Mouse (Mus musculus) heart, embryonic 14.5 days (tissue): ENCODE measurements around the gene Setd5. TPM values are rescaled to one million over a fixed set of nuclear protein-coding genes. Genes with fewer than 3 reads are reported as not detected.

ENCODE experiments used
- ATAC-seq: fragments of 200-750 bp; cut with Nextera tagmentation; 2 replicates; pipeline ENCODE4 v1.8.0; 2017; ENCODE audit warnings: low read depth, moderate TSS enrichment; ENCODE audit not compliant: insufficient number of reproducible peaks, insufficient read depth, low FRiP score
- H3K27ac ChIP-seq, 2 experiments: fragments of 200-500 bp in 1 of 2; fragments of 300-500 bp in 1 of 2; sonication (generic) in 1 of 2; replicated peaks in 1 of 2; 2 replicates each; pipeline ENCODE4 v1.5.1; 2012 to 2014; ENCODE audit warnings: low read depth in 2 of 2, low read length in 2 of 2, control low read depth in 1 of 2, mild to moderate bottlenecking in 1 of 2, mixed read lengths in 1 of 2; ENCODE audit not compliant: control insufficient read depth in 1 of 2, insufficient read depth in 1 of 2
- H3K27me3 ChIP-seq: fragments of 300-500 bp; sonication (generic); 2 replicates; pipeline ENCODE4 v1.6.1; 2014; ENCODE audit warnings: mild to moderate bottlenecking, low read length, control low read depth; ENCODE audit not compliant: control insufficient read depth, insufficient read depth
- H3K36me3 ChIP-seq: fragments of 300-500 bp; sonication (generic); 2 replicates; pipeline ENCODE4 v1.6.1; 2014; ENCODE audit warnings: mild to moderate bottlenecking, control low read depth, low read length, mixed read lengths; ENCODE audit not compliant: control insufficient read depth, insufficient read depth
- H3K4me1 ChIP-seq, 2 experiments: fragments of 200-500 bp in 1 of 2; fragments of 300-500 bp in 1 of 2; sonication (generic) in 1 of 2; 2 replicates each; pipeline ENCODE4 v1.6.1; 2012 to 2014; ENCODE audit warnings: low read length in 2 of 2, control low read depth in 1 of 2, mixed read lengths in 1 of 2; ENCODE audit not compliant: control insufficient read depth in 2 of 2, insufficient read depth in 2 of 2
- H3K4me2 ChIP-seq: fragments of 300-500 bp; sonication (generic); 2 replicates; pipeline ENCODE4 v1.6.1; 2014; ENCODE audit warnings: mild to moderate bottlenecking, low read length
- H3K4me3 ChIP-seq, 2 experiments: fragments of 200-500 bp in 1 of 2; fragments of 300-500 bp in 1 of 2; sonication (generic) in 1 of 2; 2 replicates each; pipeline ENCODE4 v1.5.1; 2012 to 2014; ENCODE audit warnings: low read length in 2 of 2, mild to moderate bottlenecking in 2 of 2, control low read depth in 1 of 2, low read depth in 1 of 2, moderate library complexity in 1 of 2; ENCODE audit not compliant: control insufficient read depth in 1 of 2, insufficient read depth in 1 of 2
- H3K9ac ChIP-seq: fragments of 300-500 bp; sonication (generic); 2 replicates; pipeline ENCODE4 v1.6.1; 2014; ENCODE audit warnings: mild to moderate bottlenecking, low read length
- H3K9me3 ChIP-seq: fragments of 300-500 bp; sonication (generic); 2 replicates; pipeline ENCODE4 v1.6.1; 2016; ENCODE audit warnings: low read length, control low read depth; ENCODE audit not compliant: control insufficient read depth
- WGBS: fragments of 180-500 bp; shearing (Covaris S2); extraction: QIAGEN DNeasy Blood & Tissue Kit; methylation state at CpG from one replicate; pipeline ENCODE4 v1.1.7; 2014; 5-methylcytosine and 5-hydroxymethylcytosine counted together
- polyA plus RNA-seq: library from polyadenylated mRNA; unstranded; fragments of >200 nt; fragmentation: Nextera tagmentation; extraction: Ambion mirVana; gene quantifications from 2 replicates; pipeline ENCODE4 v1.2.1, GENCODE M21; 2014

Setd5 gene
- polyA plus RNA-seq, 1 experiment from 2014 or later = 59.1 TPM

DNA sequence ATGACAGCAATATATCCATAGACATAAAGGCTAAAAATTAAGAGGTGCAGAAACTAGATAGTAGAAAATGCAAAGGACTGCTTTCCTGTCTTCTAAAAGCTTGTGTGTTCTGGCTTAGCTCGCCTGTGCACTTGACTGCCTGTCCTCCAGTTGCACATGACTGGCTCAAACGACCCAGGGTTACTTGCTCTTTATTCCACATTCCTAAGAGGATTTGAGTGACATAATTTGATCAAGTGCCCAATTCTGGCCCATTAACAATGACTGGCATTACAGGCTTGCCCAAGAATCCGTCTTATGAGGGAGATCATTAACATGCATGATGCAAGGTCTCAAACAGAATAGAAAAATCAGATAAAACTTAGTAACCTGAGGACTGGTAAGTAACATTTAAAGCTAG, 14.9 kb upstream of the Setd5 start:
- Histone ChIP-seq H3K9ac (no peak overlapping the region), H3K36me3 (peaks cover 97% of the 10 kb centered on the region), H3K4me2 (no peak overlapping the region), H3K9me3 (no peaks in the 10 kb centered on the region), H3K27me3 (no peaks in the 10 kb centered on the region), H3K27ac (no peak overlapping the region), H3K4me1 (peaks cover 0 to 5% of the 10 kb centered on the region in 2 experiments; a peak in 1 of 4 replicates), H3K4me3 (no peak overlapping the region)
- WGBS = 53% methylated on average over 3 of the region's 3 CpGs
- no peak for ATAC-seq

DNA sequence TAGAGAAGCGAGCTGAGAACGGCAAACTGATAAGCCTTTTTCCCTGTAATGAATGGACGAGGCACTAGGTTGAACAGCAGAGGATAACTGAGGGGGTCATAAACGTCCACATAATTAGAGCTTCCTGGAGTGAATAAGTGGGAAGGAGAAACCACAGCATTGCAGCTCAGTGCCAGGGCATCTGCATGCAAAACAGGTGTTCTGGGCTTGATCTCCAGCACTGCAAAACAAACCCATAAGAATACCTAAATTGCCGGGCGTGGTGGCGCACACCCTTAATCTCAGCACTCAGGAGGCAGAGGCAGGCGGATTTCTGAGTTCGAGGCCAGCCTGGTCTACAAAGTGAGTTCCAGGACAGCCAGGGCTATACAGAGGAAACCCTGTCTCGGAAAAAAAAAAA, 13.8 kb upstream of the Setd5 start:
- Histone ChIP-seq H3K4me3 (no peak overlapping the region), H3K9me3 (no peaks in the 10 kb centered on the region), H3K27ac (no peak overlapping the region), H3K27me3 (no peaks in the 10 kb centered on the region), H3K4me2 (no peak overlapping the region), H3K36me3 (peaks cover 97% of the 10 kb centered on the region), H3K9ac (no peak overlapping the region), H3K4me1 (peaks cover 0 to 5% of the 10 kb centered on the region in 2 experiments; a peak in 1 of 4 replicates)
- 78% methylated on average over 10 of the region's 10 CpGs for WGBS
- ATAC-seq = no peak

DNA sequence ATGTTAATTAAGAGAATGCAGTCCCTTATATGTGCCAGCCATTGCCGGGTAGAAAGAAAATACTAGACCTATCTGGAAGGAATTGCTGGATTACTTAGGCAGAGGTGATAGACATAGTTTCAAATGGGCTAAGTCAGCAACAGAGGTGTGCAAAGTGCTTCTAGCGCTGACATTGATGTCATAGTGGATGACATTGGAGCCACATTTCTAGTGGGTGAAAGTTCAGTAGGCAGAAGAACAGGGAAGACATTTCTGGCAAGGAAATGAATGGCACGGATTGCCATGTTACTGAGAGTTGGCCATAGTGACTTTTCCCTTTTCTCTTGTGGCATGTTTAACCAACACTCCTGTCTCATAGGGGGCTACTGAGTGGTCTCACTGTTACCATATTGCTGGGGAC, 12.0 kb upstream of the Setd5 start:
- ATAC-seq = no peak
- H3K4me3 ChIP-seq = no peak overlapping the region
- peaks cover 0 to 5% of the 10 kb centered on the region in 2 experiments; a peak in 1 of 4 replicates for H3K4me1 ChIP-seq
- H3K9me3 ChIP-seq = no peaks in the 10 kb centered on the region
- 89% methylated on average over 3 of the region's 3 CpGs for WGBS
- H3K27ac ChIP-seq = no peak overlapping the region
- no peak overlapping the region for H3K4me2 ChIP-seq
- H3K27me3 ChIP-seq = no peaks in the 10 kb centered on the region
- H3K9ac ChIP-seq = no peak overlapping the region
- H3K36me3 ChIP-seq = peaks cover 98% of the 10 kb centered on the region

DNA sequence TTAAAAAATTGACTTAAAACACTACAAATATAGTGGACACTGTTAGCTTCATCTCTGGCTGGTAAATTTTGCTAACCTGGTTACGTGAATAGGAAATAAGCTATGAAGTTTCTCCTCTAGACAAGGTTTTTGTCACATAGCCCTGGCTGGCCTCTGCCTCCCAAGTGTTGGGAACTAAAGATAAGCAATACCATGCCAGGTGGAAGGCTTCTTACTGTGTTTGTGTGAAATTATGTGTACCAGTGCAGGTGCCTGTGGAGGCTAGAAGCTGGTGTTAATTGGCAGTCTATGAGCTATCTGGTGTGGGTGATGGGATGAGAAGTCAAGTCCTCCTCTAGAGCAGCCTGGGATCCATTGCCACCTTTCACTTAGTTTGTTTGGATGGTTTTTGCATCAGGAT, 8.0 kb upstream of the Setd5 start:
- no peak for ATAC-seq

DNA sequence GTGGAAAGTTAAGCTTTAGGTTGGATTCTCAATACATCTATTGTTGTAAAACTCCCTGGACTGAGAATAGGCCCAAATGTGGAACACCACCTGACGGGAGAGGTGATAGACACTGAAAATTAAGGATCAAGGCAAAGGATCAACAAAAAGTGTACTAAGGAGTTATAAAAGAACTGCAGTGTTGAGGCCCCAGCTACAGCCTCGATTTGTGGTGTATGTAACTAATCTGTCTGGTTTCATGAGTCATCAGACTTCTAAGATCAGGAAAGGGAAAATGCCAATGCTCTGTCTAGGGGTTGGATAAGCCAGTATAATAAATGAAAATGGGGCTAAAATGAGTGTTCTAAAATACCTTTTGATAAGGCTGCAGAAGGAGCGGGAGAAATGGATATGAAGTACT, 1.9 kb upstream of the Setd5 start:
- H3K4me1 ChIP-seq = peaks cover 2 to 39% of the 10 kb centered on the region in 2 experiments; a peak in 2 of 4 replicates
- peaks cover 9% of the 10 kb centered on the region for H3K36me3 ChIP-seq
- peak overlapping the region; percentile 66 for H3K4me2 ChIP-seq
- peak overlapping the region; percentile 15 to 96; a peak in 3 of 4 replicates for H3K4me3 ChIP-seq
- ATAC-seq = no peak
- peak overlapping the region; percentile 68 to 98 for H3K27ac ChIP-seq
- H3K27me3 ChIP-seq = no peaks in the 10 kb centered on the region
- WGBS = 20% methylated on average over 3 of the region's 3 CpGs
- no peaks in the 10 kb centered on the region for H3K9me3 ChIP-seq
- H3K9ac ChIP-seq = peak overlapping the region; percentile 100

More for the DNA sequence above, 8.0 kb upstream of the Setd5 start:
- no peak overlapping the region for H3K27ac ChIP-seq
- no peak overlapping the region for H3K4me2 ChIP-seq
- no peak overlapping the region for H3K4me3 ChIP-seq
- no peaks in the 10 kb centered on the region for H3K9me3 ChIP-seq
- no peak overlapping the region for H3K9ac ChIP-seq
- WGBS = 95% methylated on average over 1 of the region's 1 CpGs
- H3K36me3 ChIP-seq = peaks cover 68% of the 10 kb centered on the region
- peaks cover 0 to 17% of the 10 kb centered on the region in 2 experiments; a peak in 2 of 4 replicates for H3K4me1 ChIP-seq
- H3K27me3 ChIP-seq = no peaks in the 10 kb centered on the region

DNA sequence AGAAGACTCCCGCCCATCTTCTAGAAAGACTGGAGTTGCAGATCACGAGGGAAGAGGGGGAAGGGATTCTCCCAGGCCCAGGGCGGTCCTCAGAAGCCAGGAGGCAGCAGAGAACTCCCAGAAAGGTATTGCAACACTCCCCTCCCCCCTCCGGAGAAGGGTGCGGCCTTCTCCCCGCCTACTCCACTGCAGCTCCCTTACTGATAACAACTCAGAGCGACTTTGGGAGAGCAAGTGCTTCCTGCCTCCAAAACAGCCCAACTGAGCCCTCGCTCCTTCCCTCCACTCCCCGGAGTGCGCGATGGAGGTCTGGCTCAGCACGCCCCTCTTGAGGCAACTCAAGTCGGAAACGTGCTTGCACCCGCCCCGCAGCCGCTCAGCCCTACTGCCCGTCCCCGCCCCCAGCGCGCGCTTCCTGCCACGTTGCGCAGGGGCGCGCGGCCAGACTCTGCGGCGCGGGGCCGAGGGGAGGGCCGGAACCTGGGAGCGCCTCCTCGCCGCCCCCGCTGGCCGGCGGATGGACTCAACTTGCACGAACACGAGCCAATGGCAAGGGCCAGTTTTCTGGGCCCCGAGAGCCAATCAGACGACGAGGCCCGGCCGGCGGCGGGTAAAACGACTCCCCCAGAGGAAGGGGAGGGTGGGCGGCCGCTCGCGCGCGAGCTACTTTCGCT, 1.0 kb upstream of the Setd5 start:
- Histone ChIP-seq H3K9ac (peak overlapping the region; percentile 100), H3K27me3 (no peaks in the 10 kb centered on the region), H3K27ac (peak overlapping the region; percentile 98), H3K36me3 (peaks cover 5% of the 10 kb centered on the region; the same call in 1 of the 2 replicates), H3K4me1 (peaks cover 2 to 41% of the 10 kb centered on the region in 2 experiments; a peak in 2 of 4 replicates), H3K4me3 (peak overlapping the region; percentile 71 to 96), H3K4me2 (peak overlapping the region; percentile 66), H3K9me3 (no peaks in the 10 kb centered on the region)
- WGBS = 1% methylated on average over 52 of the region's 55 CpGs
- peak; percentile 90 for ATAC-seq

DNA sequence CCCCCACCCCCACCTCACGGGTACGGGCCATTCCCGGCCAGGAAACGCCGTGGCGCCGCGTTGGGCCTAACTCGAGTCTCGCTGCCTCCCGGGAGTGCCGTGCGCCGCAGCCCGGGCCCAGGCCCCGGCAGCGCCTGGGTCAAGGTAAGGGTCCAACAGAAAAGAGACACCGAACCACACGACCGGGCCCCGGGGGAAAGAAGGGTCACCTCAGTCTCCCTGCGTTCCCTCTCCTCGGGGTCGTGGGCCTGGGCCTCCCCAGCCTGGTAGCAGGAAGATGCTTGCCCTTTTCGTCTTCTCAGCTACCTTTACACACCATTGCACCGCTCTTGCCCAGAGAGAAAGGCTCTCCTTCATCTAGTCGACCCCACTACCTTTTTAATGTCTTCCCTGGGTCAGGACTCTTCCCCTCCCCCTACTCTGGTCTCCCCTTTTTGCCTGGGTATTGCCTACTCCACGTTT, 435 bp downstream of the Setd5 start:
- peak overlapping the region; percentile 93 to 98 for H3K27ac ChIP-seq
- H3K9me3 ChIP-seq = no peaks in the 10 kb centered on the region
- peak overlapping the region; percentile 86 to 96 for H3K4me3 ChIP-seq
- WGBS = 0% methylated on average over 27 of the region's 28 CpGs
- H3K9ac ChIP-seq = peak overlapping the region; percentile 100
- H3K4me1 ChIP-seq = peaks cover 3 to 48% of the 10 kb centered on the region in 2 experiments; a peak in 3 of 4 replicates
- peak overlapping the region; percentile 75 for H3K4me2 ChIP-seq
- H3K36me3 ChIP-seq = 0 out of 2 replicates have a peak, but pooled peaks cover 7% of the 10 kb centered on the region
- ATAC-seq = no peak
- H3K27me3 ChIP-seq = no peaks in the 10 kb centered on the region
